Mouse (Mus musculus) kidney, embryonic 15.5 days (tissue): ENCODE measurements around the gene Zxdb. TPM values are rescaled to one million over a fixed set of nuclear protein-coding genes. Genes with fewer than 3 reads are reported as not detected.
"Not testable (repeated sequence)": the region's sequence is repeated elsewhere in the genome, so short reads cannot be mapped to it uniquely, and the experiment has no call there.

Source experiments
- ATAC-seq: fragments of 200-750 bp; cut with Nextera tagmentation; replicated peaks from 2 replicates; pipeline ENCODE4 v1.8.0; 2017; ENCODE audit warnings: moderate TSS enrichment; ENCODE audit not compliant: low FRiP score
- H3K27ac ChIP-seq: fragments of 300-500 bp; sonication (generic); 2 replicates; pipeline ENCODE4 v1.5.1; 2015; ENCODE audit warnings: mild to moderate bottlenecking, inconsistent platforms
- H3K27me3 ChIP-seq: fragments of 300-500 bp; sonication (generic); 2 replicates; pipeline ENCODE4 v1.6.1; 2015; ENCODE audit warnings: inconsistent platforms
- H3K36me3 ChIP-seq: fragments of 300-500 bp; sonication (generic); 2 replicates; pipeline ENCODE4 v1.6.1; 2015; ENCODE audit warnings: inconsistent platforms
- H3K4me1 ChIP-seq: fragments of 300-500 bp; sonication (generic); 2 replicates; pipeline ENCODE4 v1.6.1; 2015; ENCODE audit warnings: inconsistent platforms
- H3K4me2 ChIP-seq: fragments of 300-500 bp; sonication (generic); 2 replicates; pipeline ENCODE4 v1.6.1; 2015; ENCODE audit warnings: moderate library complexity, mild to moderate bottlenecking, inconsistent platforms
- H3K4me3 ChIP-seq: fragments of 300-500 bp; sonication (generic); replicated peaks from 2 replicates; pipeline ENCODE4 v1.5.1; 2015; ENCODE audit warnings: mild to moderate bottlenecking, inconsistent platforms
- H3K9ac ChIP-seq: fragments of 300-500 bp; sonication (generic); 2 replicates; pipeline ENCODE4 v1.6.1; 2015; ENCODE audit warnings: mild to moderate bottlenecking, inconsistent platforms
- H3K9me3 ChIP-seq: fragments of 300-500 bp; sonication (generic); replicated peaks from 2 replicates; pipeline ENCODE4 v1.6.1; 2016; ENCODE audit warnings: inconsistent platforms
- WGBS: fragments of 180-500 bp; shearing (Covaris S2); methylation state at CpG from one replicate; pipeline ENCODE4 v1.1.7; 2015; ENCODE audit warnings: mixed read lengths; 5-methylcytosine and 5-hydroxymethylcytosine counted together
- polyA plus RNA-seq: library from polyadenylated mRNA; unstranded; fragments of >200 nt; fragmentation: Nextera tagmentation; extraction: Ambion mirVana; gene quantifications from 2 replicates; pipeline ENCODE4 v1.2.1, GENCODE M21; 2015

Gene Zxdb
- 1.4 and 1.7 TPM in 2 replicates for polyA plus RNA-seq

DNA sequence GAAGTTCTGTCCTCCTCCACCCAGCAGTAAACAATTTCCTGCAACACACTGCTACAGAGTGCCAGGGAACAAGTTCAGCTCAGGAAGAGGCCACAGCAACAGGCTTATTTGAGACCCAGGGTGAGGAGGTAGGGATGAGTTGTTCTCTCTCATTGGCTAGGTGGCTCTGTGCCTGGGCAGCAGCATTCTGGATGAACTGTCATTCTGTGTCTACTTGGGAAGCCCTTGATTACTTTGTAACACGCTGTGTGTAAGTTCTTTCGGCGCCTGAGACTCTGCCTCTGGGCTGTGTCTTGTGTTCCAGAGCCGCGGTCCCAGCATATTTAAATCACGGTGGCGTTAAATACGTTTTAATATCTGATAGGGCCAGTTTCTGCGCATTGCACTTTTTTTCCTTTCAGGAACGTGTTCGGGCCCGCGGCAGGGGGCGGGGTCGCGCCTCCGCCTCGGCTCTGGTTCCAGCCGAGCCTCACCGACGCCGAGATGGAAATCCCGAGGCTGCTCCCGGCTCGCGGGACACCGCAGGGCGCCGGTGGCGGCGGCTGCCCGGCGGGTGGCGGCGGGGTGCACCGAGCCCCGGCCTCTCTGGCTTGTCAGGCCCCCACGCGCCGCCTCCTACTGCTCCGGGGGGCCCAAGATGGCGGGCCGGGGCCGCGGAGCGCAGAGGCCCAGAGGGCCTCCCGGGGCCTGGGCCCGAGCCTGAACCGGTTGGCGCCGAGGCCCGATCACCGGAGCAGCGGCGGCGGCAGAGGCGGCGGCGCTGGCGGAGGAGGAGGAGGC is at the start of gene Zxdb:
TSS of gene Zxdb (plus strand) at position 378 of the 780 bp plus-strand sequence.
- ATAC-seq: peak; percentile 73
- not testable (repeated sequence) for H3K36me3 ChIP-seq, H3K4me2 ChIP-seq, H3K9me3 ChIP-seq, H3K27me3 ChIP-seq, H3K27ac ChIP-seq, H3K4me1 ChIP-seq, H3K9ac ChIP-seq
- peak within 1 kb of the TSS; percentile 32 for H3K4me3 ChIP-seq
- no CpG with 5 or more reads among the region's 60 CpGs for WGBS

DNA sequence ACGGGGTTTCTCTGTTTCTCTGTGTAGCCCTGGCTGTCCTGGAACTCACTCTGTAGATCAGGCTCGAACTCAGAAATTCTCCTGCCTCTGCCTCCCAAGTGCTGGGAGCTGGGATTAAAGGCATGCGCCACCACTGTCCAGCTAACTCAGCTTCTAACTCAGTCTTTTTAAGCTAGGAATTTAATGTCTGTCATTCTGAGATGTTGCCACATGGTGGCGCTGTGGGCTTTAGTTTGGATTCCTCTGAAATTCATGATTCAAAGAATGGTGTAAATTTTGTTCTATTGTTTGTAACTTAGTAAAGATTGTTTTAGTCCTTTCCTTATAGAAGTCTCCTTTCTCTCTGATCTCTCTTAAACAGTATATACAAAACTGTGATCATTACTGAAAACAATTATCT is 49.4 kb upstream of the Zxdb start:
- Histone ChIP-seq H3K4me2 (no peak overlapping the region), H3K4me1 (no peaks in the 10 kb centered on the region), H3K36me3 (no peaks in the 10 kb centered on the region), H3K9me3 (no peaks in the 10 kb centered on the region), H3K27ac (no peak overlapping the region), H3K27me3 (peaks cover 8% of the 10 kb centered on the region; the same call in 1 of the 2 replicates), H3K4me3 (no peak overlapping the region), H3K9ac (no peak overlapping the region)
- ATAC-seq: no peak
- 50% methylated on average over 4 of the region's 4 CpGs for WGBS

DNA sequence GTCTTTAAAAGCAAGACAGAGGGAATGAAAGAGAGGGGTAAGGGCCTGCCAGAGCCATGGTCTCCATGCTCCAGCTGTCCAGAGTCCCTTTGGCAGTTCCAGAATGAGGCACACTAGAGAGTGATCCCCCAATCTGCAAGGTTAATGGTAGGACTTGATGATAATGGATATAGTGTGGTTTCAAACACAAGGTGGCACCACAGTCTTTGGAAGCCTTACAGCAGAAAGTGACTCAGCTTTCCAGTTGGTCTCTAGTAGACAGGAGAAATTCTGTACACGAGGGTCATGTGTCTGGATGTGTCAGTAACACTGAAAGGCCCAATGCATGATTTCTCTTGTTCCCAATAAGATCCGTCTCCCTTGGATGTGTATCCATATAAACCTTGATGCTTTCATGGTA is 42.8 kb upstream of the Zxdb start:
- not testable (repeated sequence) for H3K27ac ChIP-seq, H3K4me1 ChIP-seq, H3K27me3 ChIP-seq, H3K4me3 ChIP-seq, H3K36me3 ChIP-seq, H3K9ac ChIP-seq, ATAC-seq, H3K9me3 ChIP-seq, H3K4me2 ChIP-seq
- no CpG with 5 or more reads among the region's 2 CpGs for WGBS

DNA sequence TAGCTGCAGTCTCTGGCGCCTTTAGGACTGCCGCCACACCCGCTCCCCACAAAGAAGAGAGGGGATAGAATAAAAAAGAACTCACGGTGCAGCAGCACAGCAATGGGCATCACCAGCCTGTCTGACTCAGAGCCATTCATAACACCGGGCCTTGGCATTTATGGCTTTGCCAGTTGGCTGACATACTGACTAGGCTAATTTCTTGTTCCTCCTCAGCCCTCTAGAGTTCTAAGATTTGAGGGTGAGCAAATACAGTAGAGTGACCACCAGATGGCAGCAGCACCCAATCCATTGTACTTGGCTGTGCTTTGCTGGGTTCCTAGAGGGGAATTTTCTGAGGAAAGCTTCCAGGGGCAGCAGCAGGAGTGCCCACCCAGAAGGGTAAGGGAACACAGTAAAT is 34.8 kb upstream of the Zxdb start:
- H3K36me3 ChIP-seq, H3K4me3 ChIP-seq, H3K4me1 ChIP-seq, H3K9me3 ChIP-seq, H3K27ac ChIP-seq, H3K27me3 ChIP-seq, H3K4me2 ChIP-seq, H3K9ac ChIP-seq: not testable (repeated sequence)
- ATAC-seq: peak; percentile 67; the same call in 1 of the 2 replicates
- WGBS: 77% methylated on average over 5 of the region's 5 CpGs

DNA sequence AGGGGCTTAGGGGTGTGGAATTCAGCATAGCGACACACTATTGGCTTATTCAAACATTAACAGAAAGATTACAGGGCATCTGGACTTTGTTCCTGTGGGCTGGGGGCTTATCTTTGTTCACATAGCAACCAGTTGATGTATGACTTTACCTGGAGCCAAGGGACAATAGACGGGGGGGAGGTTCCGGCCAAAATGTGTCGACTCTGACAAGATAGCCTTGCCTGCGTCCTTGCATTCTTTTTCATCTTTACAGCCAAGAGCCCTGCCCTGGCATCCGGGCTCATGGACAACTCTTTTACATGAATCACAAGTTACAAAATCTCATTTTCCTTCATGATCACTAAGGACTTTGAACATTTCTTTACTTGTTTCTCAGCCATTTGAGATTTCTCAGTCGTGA is 17.7 kb upstream of the Zxdb start:
- H3K4me1 ChIP-seq, H3K36me3 ChIP-seq, H3K27me3 ChIP-seq, H3K9me3 ChIP-seq, H3K4me3 ChIP-seq, H3K9ac ChIP-seq, H3K4me2 ChIP-seq, H3K27ac ChIP-seq, ATAC-seq: not testable (repeated sequence)
- WGBS: 86% methylated on average over 7 of the region's 7 CpGs

DNA sequence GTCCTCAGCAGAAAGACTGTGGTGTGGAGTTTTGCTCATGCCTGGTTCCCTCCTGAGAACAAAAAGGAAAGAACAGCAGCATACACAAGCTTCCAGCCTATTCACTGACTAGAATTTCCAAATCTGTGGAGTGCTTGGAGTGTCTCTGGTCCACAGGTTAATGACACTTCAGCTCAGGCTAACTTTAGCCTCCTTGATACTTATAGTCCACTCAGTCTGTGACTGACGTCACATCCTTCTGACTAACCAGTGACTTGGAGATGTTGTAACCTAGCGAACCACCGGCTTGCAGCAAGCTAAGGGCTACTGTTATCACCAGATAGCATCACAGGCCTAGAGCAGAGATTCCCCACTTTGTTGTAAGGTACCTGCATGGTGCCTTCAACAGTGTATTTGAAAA is 14.6 kb upstream of the Zxdb start:
- not testable (repeated sequence) for H3K27me3 ChIP-seq, ATAC-seq, H3K36me3 ChIP-seq, H3K4me2 ChIP-seq, H3K4me1 ChIP-seq, H3K9ac ChIP-seq, H3K9me3 ChIP-seq, H3K27ac ChIP-seq, H3K4me3 ChIP-seq
- no CpG with 5 or more reads among the region's 3 CpGs for whole genome bisulfite sequencing

DNA sequence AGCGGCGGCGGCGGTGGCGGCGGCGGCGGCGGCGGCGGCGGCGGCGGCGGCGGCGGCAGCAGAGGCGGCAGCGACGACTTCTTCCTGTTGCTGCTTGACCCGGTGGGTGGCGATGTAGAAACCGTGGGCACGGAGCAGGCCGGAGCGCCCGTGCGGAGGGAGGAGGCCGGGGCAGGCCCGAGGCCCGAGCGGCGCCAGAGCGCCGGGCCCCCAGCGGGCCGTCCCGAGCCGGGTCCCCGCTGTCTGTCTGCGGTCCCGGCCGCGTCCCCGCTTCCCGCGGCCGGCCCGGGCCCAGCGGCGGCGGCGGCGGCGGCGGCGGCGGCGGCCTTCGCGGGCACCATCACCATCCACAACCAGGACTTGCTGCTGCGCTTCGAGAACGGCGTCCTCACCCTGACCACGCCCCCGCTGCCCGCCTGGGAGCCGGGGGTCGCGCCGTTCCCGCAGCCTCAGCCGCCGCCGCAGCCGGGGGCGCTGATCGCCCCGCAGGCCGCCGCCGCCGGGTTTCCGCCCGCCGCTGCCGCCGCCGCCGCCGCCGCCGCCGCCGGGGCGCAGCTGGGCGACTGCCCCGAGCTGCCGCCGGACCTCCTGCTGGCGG is 702 bp downstream of the Zxdb start:
- WGBS: 32% methylated on average over 12 of the region's 102 CpGs
- H3K9me3 ChIP-seq: not testable (repeated sequence)

DNA sequence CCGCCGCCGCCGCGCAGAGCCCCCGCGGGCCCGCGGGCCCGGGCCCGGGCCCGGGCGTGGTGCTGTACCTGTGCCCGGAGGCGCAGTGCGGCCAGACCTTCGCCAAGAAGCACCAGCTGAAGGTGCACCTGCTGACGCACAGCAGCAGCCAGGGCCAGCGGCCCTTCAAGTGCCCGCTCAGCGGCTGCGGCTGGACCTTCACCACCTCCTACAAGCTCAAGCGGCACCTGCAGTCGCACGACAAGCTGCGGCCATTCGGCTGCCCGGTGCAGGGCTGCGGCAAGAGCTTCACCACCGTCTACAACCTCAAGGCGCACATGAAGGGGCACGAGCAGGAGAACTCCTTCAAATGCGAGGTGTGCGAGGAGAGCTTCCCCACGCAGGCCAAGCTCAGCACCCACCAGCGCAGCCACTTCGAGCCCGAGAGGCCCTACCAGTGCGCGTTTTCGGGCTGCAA is 1.3 kb downstream of the Zxdb start:
- H3K4me1 ChIP-seq, H3K27me3 ChIP-seq, H3K36me3 ChIP-seq, H3K4me2 ChIP-seq, H3K9ac ChIP-seq, H3K9me3 ChIP-seq, H3K27ac ChIP-seq: not testable (repeated sequence)
- H3K4me3 ChIP-seq: peak overlapping the region; percentile 32; the same call in 1 of the 2 replicates
- ATAC-seq: peak; percentile 59
- no CpG with 5 or more reads among the region's 41 CpGs for WGBS

More for the DNA sequence above, 702 bp downstream of the Zxdb start:
- H3K27me3 ChIP-seq, H3K4me1 ChIP-seq, H3K9ac ChIP-seq, H3K27ac ChIP-seq, H3K4me2 ChIP-seq, H3K36me3 ChIP-seq: not testable (repeated sequence)
- ATAC-seq: peak; percentile 76
- H3K4me3 ChIP-seq: peak overlapping the region; percentile 32

DNA sequence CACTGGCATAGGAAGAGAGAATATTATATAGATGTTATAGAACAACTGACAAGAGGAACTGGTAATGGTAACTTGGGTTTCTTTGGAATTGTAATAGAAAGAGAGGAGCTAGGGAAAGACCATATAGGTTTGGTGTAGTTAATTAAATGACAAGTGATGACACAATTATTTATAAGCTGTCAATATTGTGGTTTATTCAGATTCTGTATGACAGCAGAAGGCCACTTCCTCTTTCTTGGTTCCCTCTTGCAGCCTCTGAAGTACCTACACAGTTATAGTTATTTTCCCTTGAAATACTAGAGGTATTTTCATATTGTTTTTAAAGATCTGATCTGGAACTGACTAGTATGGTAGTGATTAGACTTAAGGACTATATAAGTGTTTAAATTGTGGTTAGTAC is 7.2 kb downstream of the Zxdb start:
- H3K4me1 ChIP-seq: no peaks in the 10 kb centered on the region
- no peak overlapping the region for H3K9ac ChIP-seq
- no peaks in the 10 kb centered on the region for H3K27me3 ChIP-seq
- no peak for ATAC-seq
- no peaks in the 10 kb centered on the region for H3K36me3 ChIP-seq
- H3K4me2 ChIP-seq: no peak overlapping the region
- no peaks in the 10 kb centered on the region for H3K9me3 ChIP-seq
- no peak overlapping the region for H3K27ac ChIP-seq
- H3K4me3 ChIP-seq: no peak overlapping the region

DNA sequence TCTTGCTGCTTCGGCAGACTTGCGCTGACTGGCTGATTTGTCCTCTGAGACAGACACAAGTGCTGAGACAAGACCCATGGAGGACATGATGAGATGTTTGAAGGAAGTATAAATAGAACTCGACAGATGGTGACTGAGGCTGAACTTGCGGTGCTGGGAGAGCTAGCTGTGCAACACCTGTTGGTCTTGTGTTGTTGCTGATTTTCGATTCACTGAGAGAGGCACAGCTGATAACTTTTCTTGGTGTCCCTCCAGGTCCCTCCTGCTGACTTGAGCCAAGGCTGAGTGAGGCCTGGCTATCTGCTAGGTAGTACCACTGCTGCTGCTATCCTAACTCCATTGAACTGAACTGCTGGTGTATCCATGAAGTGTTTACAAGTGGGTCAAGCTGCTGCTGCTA is 29.4 kb downstream of the Zxdb start:
- H3K9me3 ChIP-seq: no peaks in the 10 kb centered on the region
- 92% methylated on average over 5 of the region's 5 CpGs for WGBS
- no peaks in the 10 kb centered on the region for H3K36me3 ChIP-seq
- no peaks in the 10 kb centered on the region for H3K4me1 ChIP-seq
- H3K4me2 ChIP-seq: no peak overlapping the region
- no peak for ATAC-seq
- H3K27me3 ChIP-seq: no peaks in the 10 kb centered on the region
- H3K4me3 ChIP-seq: no peak overlapping the region
- H3K9ac ChIP-seq: no peak overlapping the region
- no peak overlapping the region for H3K27ac ChIP-seq

DNA sequence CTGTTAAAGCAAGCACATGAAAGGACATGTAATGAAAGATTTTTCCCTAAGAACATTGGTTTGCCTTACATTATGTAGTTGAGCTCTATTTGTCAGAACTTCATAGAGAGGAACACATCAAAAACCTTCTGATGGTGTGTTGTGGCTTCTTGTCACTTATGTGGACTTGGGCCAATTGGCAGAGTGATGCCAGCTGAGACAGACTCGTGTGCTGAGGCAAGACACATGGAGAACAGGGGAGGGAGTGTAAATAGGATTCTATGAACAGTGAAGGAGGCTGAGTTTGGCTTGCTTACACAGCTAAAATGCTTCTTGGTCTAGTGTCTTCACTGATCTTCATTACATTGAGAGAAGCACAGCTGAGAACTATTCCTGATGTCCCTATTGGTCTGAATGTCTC is 35.6 kb downstream of the Zxdb start:
- Histone ChIP-seq H3K4me3 (no peak overlapping the region), H3K27me3 (peaks cover 6% of the 10 kb centered on the region; the same call in 1 of the 2 replicates), H3K27ac (no peak overlapping the region), H3K9me3 (no peaks in the 10 kb centered on the region), H3K4me1 (no peaks in the 10 kb centered on the region), H3K9ac (no peak overlapping the region), H3K36me3 (no peaks in the 10 kb centered on the region), H3K4me2 (no peak overlapping the region)
- WGBS: 41% methylated on average over 1 of the region's 1 CpGs
- no peak for ATAC-seq

DNA sequence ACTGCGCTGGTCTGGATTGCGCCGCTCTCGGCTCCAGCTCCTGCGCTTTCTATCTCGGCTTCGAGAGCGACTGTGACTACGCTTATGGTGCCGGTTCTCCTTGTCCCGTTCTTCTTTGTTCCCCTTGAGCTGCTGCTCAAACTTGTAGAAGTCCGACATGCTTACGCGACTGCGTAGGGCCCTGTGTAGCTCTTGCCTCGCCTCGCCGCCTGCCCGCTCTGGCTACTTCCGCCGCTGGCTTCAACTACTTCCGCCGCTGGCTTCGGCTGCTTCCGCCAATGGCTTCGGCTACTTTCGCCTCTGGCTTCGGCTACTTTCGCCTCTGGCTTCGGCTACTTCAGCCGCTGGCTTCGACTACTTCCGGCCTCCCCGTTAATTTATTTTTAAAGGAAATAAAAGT is 49.5 kb downstream of the Zxdb start:
- 96% methylated on average over 34 of the region's 34 CpGs for WGBS
- Histone ChIP-seq H3K4me3 (no peak overlapping the region), H3K36me3 (no peaks in the 10 kb centered on the region), H3K9ac (no peak overlapping the region), H3K27me3 (no peaks in the 10 kb centered on the region), H3K4me1 (no peaks in the 10 kb centered on the region), H3K27ac (no peak overlapping the region), H3K9me3 (no peaks in the 10 kb centered on the region), H3K4me2 (no peak overlapping the region)
- ATAC-seq: no peak
